Mouse (Mus musculus): ENCODE measurements at regions not wholly inside any gene's neighbourhood (a gene's known extent, or its start where the extent isn't known, plus 50 kb on each side); places are given as distances from the start of the nearest gene placed in this dataset.

DNA sequence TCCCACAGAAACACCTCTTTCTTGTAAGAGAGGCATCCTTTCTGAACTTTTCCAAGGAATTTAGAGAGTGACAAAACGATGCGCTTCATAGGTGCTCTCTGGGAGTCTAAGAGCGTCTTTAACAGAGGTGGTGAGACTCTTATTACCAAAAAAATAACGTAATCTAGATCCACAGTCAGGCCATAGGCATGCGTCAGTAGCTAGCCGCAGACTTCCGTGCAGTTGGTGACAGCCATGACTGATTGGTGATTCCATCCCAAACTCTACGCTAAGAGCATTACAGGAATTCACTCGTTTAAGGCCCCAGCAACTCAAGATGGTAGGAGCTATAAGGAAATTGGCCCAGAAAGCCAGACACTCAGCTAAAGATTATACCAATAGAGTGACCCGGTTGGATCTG, 197.4 kb downstream of the Sox9 start:
- DNase-seq (ENCODE audit: low read depth, low spot score): no peak

DNA sequence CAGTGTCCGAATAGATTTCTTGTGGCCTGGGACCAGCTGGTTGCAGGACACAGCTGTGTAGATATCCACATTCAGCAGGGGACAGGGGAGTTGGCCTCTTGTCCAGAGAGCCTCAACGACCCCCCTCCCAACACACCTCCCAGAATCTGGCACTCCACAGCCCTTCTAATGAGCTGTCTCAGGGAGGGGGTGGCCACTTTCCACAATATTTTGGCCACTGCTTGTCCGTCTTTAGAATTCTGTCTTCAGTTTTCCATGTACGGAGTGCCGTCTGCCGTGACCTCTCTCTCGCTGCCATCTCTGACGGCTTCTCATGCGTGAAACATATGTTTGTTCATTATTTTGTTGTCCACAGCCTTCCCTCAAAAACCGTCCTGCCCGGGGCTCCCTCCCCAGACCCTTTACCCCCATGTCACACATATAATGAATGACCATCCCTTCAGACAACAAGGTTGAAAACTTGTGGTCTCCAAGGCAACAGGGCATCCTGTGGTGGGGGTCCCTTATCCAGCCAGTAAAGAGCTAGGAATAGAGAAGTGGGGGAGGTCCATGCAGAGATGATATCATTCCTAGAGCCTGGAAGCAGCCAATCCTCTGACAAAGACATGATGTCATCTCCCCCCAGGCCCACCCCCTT, 200.3 kb downstream of the Sox9 start:
- DNase-seq (ENCODE audit: low read depth, low spot score): no peak

DNA sequence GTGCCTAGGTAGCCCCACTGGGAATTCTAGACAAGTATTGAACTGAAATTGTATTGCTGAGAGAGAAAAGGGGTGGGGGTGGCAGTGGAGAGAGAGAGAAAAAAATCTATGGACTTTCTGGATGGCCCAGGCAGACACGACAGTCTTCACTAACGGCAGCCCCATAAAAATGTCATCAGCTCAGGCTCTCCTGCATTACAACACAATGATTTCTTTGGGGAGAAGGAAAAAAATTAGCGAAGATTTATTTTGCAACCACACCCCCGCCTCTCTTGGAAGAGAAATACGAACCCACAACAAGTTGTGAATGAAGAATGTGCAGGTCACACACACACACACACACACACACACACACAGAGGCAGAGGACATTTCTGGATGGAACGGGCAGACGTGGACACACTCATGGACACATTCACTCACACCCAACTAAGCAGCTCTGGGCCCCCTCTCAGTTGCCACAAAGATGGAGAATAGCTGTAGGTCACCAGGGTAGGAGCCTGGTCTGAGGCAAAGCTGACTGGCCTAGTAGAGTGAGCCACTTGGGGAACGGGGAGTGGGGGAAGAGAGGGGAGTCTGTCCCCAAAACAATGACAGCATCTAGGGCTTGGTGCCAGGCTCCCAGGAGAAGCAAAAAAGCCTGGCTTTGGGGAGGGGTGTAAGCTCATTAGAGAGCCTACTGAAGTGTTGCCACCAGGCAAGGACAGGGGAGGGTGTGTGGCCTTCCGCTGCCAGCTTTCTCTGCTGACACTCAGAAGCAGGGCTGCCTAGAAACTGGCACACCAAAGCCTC, 201.0 kb downstream of the Sox9 start:
- no peak for DNase-seq (ENCODE audit: low read depth, low spot score)

DNA sequence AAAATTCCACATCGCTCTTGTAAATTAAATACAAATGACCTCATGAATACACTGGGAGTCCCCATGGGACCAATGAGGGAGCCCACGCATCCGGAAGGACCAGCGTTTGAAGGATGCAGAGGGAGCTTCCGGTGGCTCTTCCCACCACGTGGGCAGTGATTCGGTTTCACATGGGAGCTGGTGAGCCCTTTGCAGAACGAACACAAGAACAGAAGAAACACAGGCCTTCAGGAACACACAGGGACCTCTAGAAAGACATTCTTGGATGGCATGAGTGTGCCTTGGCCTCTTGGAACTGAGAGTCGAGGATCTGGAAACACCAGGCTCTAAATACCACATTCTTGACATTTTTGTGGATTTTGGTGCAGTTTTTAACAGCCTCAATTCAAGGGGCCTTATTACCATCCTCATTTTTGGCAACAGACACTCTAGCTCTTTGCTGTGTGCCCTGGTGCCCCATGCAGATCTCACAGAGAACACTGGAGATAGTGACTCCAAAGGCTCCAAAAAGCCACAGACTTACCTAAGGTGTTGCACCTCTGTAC, 204.1 kb downstream of the Sox9 start:
- DNase-seq (ENCODE audit: low read depth, low spot score): no peak

DNA sequence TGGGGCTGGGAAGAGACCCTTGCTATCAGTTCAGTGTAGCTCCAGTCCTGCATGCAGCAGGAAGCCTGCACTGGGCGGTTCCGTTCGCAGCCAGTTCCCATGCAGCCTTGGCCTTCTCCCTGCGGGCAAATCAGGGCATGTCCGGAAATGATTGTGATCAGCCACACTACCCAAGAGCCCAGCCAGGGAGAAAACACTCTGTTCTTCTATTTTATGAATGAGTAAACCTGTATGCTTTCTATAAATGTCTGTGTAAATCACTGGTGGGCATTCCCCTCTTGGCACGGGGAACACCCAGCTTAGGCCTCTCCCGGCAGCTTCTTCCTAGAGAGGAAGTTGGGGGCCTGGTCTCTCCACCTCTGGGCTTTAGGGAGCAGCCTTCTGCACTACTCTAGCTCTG, 205.8 kb downstream of the Sox9 start:
- no peak for DNase-seq (ENCODE audit: low read depth, low spot score)

DNA sequence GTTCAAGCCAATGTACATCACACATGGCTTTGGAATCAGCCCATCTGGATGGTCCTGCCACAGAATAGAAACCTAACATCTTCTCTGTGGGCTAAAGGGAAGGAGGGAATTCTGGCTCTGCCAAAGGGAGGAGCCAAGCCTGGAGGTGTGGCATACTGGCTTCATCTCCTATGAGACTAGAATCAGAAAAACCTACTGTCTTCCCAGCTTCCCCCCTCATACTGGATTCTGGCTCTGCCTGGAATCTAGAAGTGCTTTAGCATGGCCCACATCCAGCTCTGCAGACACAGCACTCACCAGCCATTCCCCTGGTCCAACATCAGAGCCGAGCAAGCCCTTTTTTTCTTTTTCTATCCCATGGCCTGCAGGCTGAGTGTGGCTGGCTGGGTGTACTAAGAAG, 206.9 kb downstream of the Sox9 start:
- no peak for DNase-seq (ENCODE audit: low read depth, low spot score)

DNA sequence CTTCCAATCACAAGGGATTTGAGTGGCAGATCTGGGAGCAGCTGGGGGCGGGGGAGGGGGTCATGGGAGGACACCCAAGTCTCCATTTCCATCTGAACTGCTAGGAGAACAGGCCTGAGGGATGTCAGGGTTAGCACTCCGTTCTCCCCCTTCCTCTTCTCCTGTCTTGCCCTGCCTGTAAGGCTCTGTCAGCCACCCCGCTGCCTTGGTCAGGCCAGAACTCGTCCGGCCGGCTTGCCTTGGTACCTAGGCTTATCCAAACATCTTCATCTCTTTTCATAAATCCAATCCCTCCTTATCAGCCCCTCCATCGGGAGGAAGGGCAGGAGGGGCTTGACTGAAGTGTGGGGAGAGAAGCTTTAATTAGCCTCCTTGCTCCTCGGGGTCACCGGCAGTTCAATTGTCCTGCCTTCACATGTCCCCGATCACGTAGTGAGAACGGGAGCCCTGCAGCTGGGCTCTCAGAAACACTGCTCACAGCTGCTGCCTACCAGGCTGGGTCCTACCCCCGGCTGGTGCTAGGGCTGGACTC, 208.0 kb downstream of the Sox9 start:
- DNase-seq (ENCODE audit: low read depth, low spot score): no peak

DNA sequence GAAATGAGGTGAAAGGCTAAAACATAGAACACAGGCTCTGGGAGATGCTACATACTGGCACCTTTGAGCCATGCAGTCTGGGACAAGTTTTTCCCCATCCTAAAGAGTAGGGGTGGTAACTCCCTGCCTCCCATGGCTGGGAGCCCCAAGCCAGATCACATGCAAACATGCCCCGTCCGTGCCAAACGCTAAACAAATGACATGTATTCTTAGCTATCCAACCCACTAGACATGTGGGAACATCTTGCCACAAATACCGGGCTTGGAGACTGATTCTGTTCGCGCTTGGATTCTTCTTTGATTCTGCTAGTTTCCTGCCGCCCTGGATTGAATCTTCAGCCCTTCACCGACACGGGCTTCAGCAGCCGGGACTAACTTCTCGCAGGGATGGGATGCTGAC, 208.7 kb downstream of the Sox9 start:
- DNase-seq (ENCODE audit: low read depth, low spot score): no peak

DNA sequence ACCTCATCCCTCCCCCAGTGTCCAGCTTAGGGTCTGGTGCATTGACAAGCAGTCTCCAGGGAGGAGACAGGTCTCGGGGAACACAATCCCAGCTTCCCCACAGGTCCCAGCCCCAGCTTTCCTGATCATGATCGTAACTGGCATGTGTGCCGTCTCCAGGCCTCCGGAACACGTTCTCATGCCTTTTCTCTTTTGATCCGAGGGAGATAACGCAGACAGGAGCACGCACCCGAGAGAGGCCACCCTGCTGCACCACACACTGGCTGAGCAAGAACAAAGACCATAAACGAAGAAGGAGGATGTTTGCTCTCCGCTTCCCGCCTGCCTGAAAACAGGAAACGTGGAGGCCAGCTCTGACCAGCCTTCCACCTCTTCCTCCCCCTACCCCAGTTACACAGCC, 209.8 kb downstream of the Sox9 start:
- DNase-seq (ENCODE audit: low read depth, low spot score): no peak

DNA sequence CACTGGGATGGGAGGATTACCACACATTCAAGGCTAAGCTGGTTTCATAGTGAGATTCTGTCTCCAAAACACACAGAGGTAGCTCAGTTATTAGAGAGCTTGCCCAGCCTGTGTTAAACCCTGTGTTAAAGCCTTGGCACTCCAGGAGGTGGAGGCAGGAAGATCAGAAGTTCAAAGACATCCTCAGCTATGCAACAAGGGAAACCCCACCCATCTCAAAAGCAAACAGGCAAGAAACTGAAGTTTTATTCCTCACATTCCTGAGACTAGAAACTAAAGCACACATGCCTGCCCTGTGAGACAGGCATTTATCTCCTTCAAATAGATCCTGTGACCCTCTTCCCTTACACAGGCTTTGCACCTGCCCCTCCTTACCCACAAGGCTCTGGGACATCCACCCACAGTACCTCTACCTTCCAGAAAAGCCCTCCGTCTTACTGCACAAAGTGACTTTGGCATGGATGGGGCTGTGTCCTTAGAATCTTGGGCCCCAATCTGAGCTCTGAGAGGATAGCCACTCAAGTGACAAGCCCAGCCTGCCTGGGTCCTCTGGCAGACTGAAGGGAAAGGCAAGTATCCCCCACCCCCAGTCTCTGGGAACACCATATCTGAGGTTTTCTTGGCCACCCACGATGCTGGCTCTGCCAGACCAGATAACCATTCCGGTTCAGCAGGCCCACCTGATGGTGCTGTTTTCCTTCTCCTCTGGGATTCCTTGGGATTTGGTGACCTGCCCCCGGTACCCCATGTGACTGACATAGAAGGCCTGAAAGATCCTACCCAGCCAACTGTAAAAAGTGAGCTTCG, 217.0 kb downstream of the Sox9 start:
- no peak for DNase-seq (ENCODE audit: low read depth, low spot score)

DNA sequence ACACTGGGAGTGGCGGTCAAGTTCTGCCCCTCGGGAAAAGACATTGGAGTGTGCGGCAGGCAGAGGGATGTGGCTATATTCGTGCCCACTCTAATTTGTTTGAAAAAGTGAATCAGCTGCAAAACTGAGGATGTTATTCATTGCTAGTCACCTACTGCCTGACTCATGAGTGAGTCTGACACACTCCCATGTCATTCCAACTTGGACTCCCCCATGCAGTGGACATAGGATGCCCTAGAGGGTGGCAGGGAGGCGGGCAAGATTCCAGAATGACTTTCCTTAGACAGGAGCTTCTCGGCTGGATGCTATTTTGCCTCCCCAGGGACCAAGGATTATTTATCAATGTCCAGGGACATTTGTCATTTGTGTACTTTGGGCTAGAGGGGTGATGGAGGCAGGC, 219.0 kb downstream of the Sox9 start:
- no peak for DNase-seq (ENCODE audit: low read depth, low spot score)

DNA sequence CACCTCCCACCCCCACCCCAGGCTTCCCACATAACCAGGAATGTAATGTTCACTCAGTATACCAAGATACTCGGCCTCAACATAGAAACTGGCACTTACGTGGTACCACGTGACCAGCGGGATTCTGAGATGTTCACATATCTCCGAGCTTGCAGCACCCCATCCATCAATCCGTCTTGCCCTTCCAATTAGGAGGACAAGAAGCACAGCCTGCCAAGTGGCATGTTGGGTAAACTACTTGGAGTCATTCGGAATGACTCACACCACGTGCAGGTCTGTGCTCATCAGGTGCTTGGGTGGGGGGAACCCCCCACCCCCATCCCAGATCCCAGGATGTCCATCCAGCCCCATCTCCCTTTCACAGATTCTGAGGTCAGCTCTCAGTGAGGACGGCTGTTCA, 223.9 kb downstream of the Sox9 start:
- DNase-seq (ENCODE audit: low read depth, low spot score): no peak

DNA sequence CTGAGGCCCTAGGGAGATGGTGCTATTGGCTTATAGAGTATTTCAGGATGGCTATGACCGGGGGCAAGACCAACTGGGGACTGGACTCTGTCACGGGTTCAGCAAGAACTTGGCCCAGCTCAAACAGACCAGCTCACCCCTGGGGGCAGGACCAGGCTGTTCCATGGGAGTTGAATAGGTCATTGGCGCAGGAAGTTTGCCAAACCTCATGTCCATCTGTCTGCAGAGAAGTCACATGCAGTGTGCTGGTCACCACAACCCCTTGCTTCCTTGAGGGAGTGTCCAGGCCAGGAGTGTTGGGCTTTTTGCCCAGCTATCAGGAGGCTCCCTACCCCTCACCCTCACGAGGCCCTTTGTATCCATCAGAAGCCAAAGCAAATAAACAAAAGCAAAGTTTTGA, 226.5 kb downstream of the Sox9 start:
- DNase-seq (ENCODE audit: low read depth, low spot score): no peak

DNA sequence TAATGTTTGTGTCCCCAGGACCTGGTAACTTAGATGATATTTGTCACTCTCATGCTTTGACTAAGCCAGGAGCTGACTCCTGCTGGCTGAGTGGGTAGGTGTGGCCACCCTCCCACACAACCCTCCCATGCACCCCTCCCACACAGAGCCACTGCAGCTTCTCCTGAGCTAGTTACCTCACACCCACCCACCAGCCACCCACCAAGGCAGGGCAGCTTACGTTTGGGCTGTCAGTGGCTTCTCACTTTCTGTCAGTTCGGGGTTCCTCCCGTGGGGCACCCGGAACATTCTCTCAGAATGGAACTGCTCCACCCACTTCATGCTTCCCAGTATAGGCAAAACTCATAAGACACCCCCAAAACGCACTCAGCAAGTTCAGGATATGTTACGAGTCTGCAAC, 227.4 kb downstream of the Sox9 start:
- DNase-seq (ENCODE audit: low read depth, low spot score): no peak

DNA sequence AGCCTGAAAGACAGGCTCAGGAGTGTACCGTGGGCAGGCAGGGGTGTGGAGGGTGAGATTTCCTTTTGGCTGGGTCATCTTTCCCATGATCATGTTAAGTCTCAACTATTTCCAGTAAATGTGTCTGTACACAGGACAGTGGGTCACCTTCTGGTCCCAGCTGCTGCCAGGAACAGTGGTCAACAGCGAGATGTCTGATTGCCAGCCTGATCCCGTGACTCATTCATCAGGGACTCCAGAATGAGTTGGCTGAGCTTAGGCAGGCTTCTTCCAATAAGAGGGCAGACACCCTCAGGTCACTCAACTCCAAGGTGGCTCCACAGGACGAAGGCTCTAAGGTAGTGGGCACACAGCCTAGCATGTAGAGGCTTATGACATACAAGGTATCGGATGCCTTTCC, 228.9 kb downstream of the Sox9 start:
- no peak for DNase-seq (ENCODE audit: low read depth, low spot score)

DNA sequence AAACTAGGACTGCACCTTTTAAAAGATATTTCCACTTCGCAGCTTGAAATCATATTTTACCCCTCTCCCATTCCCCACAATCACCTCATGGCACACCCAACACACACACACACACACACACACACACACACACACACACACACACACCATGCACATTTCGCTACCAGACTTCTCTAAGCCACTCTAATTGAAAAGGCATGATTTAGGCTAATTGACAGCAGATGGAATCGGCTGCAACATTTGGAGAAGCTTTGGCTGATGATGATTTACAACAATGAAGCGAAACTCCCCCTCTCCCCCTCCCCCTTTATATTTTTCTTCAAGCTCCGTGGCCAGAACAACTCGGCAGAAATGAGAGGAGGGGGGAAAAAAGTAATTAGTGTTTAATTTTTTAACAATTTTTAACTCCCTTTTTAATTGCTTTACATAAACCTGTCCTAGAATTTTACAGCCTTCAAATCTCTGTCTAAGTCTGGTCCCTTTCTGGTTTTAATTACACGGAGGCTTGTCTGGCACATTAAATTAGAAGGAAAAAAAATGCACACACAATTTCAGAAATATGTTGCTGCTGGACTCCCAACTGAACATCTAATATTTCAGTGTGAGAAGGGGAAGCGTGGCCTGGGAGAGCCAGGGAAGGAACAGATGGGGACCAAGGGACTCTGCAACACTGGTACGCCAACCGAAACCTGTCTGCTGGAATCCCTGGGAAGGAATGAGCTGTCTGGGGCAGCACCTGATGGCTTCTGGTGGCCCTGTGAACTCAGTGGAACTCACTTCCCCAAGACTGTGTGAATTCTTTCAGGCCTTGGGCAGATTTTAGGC, 232.4 kb downstream of the Sox9 start:
- DNase-seq (ENCODE audit: low read depth, low spot score): no peak

DNA sequence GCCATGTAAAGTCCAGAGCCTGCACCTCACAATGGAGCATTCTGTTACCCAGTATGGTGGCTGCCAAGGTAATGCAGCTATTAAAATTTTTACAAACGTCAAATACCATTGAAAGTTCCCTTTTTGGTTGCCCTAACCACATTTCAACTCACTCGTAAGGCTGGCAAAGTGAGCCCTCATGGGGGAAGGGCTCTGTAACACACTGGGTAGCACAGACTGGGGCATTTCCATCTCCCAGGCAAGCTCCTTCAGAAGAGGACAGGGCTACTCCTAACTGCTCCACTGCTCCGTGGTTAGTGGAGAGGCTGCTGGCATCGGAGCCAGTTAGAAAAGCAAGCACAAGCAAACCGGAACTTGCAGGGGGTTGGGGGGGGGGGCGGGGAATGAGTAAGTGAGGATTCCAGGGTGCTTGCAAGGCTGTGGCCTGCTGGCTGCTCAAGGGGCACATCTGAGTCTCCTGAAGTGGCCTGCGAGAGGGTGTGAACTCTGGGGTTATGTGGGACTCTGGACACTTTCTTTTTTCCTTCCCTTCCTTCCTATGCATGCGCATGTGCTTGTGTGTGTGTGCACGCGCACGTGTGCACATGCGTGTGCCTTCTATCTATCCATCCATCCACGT, 233.8 kb downstream of the Sox9 start:
- no peak for DNase-seq (ENCODE audit: low read depth, low spot score)

DNA sequence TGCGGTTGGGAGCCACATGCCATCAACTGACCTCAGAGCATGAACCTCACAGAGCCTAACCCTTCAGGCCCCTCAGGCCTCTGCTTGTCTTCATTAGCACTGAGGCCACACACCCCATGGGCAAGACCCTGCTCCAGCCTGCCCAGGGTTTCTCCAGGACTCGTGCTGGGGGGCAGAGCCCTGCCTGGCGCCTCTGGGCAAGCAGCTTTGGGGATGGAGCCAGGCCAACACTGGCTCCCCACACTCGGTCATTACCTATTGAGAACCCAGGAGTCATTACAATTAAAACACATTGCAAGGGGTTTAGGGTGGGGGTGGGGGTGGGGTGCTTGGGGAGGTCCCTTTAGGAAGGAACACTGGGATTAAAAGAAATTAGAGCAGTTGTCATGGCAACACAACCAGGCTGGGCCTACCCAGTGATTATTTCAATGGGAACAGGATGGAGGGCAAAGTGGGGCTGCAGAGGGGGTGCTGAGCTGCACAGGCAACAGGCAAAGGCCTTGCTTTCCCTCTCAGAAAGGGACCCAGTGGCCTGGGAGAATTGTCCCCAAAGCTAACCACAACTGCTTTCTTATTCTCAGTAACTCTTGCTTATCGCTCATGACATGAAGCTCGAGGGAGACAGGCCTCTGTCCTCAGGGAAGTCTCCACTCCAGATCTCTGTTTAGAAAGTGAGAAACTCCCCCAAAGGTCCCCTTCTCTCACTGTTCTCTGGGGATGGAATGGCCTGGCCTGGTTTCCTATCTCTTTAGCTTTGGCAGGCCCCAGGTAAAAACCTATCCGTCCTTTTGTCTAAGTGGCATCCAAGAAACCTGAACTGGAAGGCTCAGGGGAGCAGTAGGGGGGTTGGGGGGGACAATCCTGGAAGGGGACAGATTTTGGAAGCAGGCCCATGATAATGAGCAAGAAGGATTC, 235.0 kb downstream of the Sox9 start:
- DNase-seq (ENCODE audit: low read depth, low spot score): no peak

DNA sequence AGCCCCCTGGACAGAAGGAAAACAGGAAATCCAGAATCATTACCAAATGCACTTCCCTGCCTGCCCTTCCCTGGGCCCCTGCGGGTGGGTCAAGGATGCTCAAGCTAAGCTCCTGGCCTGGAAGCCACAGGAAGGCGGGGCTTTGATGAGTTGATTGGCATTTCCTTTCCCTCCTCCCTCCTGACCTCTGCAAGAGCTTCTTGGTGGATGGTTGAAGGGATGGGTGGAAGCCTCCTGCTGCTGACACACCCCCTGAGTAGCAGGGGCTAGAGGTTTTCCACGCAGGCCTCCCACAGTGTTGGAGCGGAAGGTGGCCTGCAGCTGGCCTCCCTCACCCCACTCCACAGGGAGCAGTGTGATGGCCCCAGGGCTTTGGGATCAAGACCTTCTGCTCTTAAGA, 239.5 kb downstream of the Sox9 start:
- no peak for DNase-seq (ENCODE audit: low read depth, low spot score)

DNA sequence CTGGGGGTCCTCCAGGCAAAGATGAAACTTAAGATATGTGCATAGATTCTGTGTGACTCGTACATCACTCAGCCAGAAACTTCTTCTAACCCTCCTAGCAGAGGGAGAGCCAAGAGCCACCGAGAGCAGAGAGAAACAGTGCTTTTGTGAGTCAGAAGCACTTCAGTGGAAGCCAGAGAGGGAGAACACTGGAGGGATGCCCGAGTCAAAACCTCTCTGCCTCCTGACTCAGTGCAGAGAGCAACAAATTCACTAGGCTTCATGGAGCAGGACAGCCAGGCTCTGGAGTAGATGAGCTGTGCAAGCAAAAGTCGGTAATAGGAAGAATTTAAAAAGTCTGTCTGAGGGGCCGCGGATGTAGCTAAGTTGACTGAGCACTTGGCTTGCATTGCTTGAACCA, 245.0 kb downstream of the Sox9 start:
- DNase-seq (ENCODE audit: low read depth, low spot score): no peak
